Mouse (Mus musculus) kidney, adult 11 months (tissue): Measurements from ENCODE around the gene Thada.
"Not testable (repeated sequence)": the region's sequence is repeated elsewhere in the genome, so short reads cannot be mapped to it uniquely, and the experiment has no call there.

Experiments
- DNase-seq: peaks from one replicate; pipeline ENCODE4 v3.0.0; 2022

Thada gene

GRCm38 (mm10) chr17:84340574-84340973 is 125.4 kb downstream of the Thada start:
- DNase-seq: no peak

GRCm38 (mm10) chr17:84335996-84336395 is 130.0 kb downstream of the Thada start:
- no peak for DNase-seq

- no peak for DNase-seq
These were observed 130.9 kb downstream of the Thada start for GRCm38 (mm10) chr17:84335076-84335475.

- no peak for DNase-seq
These were observed 131.6 kb downstream of the Thada start for GRCm38 (mm10) chr17:84334241-84335014.

GRCm38 (mm10) chr17:84332940-84333339 is 133.1 kb downstream of the Thada start:
- DNase-seq: no peak

- no peak for DNase-seq
These were observed 135.0 kb downstream of the Thada start for GRCm38 (mm10) chr17:84330986-84331385.

GRCm38 (mm10) chr17:84330506-84330905 is 135.5 kb downstream of the Thada start:
- no peak for DNase-seq

GRCm38 (mm10) chr17:84329906-84330470 is 136.0 kb downstream of the Thada start:
- DNase-seq: no peak

- DNase-seq: no peak
These were observed 137.5 kb downstream of the Thada start for GRCm38 (mm10) chr17:84328526-84328925.

GRCm38 (mm10) chr17:84327051-84327925 is 138.7 kb downstream of the Thada start:
- DNase-seq: no peak

- DNase-seq: no peak
These were observed 143.8 kb downstream of the Thada start for GRCm38 (mm10) chr17:84322176-84322575.

- DNase-seq: no peak
These were observed 144.7 kb downstream of the Thada start for GRCm38 (mm10) chr17:84321351-84321750.

GRCm38 (mm10) chr17:84320576-84320975 is 145.4 kb downstream of the Thada start:
- no peak for DNase-seq

GRCm38 (mm10) chr17:84314341-84314740 is 151.7 kb downstream of the Thada start:
- no peak for DNase-seq

GRCm38 (mm10) chr17:84313494-84313893 is 152.5 kb downstream of the Thada start:
- no peak for DNase-seq

- no peak for DNase-seq
These were observed 159.9 kb downstream of the Thada start for GRCm38 (mm10) chr17:84306151-84306550.

- no peak for DNase-seq
These were observed 160.9 kb downstream of the Thada start for GRCm38 (mm10) chr17:84305074-84305473.

- no peak for DNase-seq
These were observed 161.9 kb downstream of the Thada start for GRCm38 (mm10) chr17:84304141-84304540.

GRCm38 (mm10) chr17:84297976-84298375 is 168.0 kb downstream of the Thada start:
- no peak for DNase-seq

- DNase-seq: no peak
These were observed 172.8 kb downstream of the Thada start for GRCm38 (mm10) chr17:84293221-84293620.

- not testable (repeated sequence) for DNase-seq
These were observed 174.8 kb downstream of the Thada start for GRCm38 (mm10) chr17:84291228-84291627.

GRCm38 (mm10) chr17:84287675-84288420 is 178.2 kb downstream of the Thada start:
- no peak for DNase-seq

GRCm38 (mm10) chr17:84286536-84286935 is 179.5 kb downstream of the Thada start:
- DNase-seq: no peak
